Comparison of ENCODE assay signal across 17 mouse cellular contexts in genomic region chr13:93976897-93977530, GRCm38 (mm10).
DNase-seq lines count a peak whose midpoint lies in the region; ATAC-seq and TF ChIP-seq lines count a peak whose summit lies in the region.
"Had no signal": no experiment of that assay in that cellular context is flagged by ENCODE, and none has a peak within 500 bp of the region (broad histone marks: within the 10 kb centered on the region; RNA-seq: fewer than 3 reads in every experiment).

No protein-coding gene starts in this region.

- no peak for ATAC-seq in lung, postnatal 0 days
- ATAC-seq in hematopoietic stem cell, adult 5-6 weeks (replicated peaks in 1 of 2; ENCODE audit: insufficient read depth in 1 of 2, low FRiP score in 2 of 2, low TSS enrichment in 1 of 2, low read depth in 1 of 2, poor library complexity in 2 of 2, severe bottlenecking in 2 of 2): peak; percentile 46 to 62; a peak in 3 of 4 replicates
- ATAC-seq in erythroblast, adult 5-6 weeks (replicated peaks; ENCODE audit: low FRiP score, poor library complexity, severe bottlenecking): no peak
- no peak for ATAC-seq in CD4-positive, CD25-positive, alpha-beta regulatory T cell, adult 4 months
- ATAC-seq: forebrain, embryonic 13.5 days; midbrain, embryonic 16.5 days had no signal

- no peaks in the 10 kb centered on the region for H3K9me3 ChIP-seq in lung, postnatal 0 days (ENCODE audit: low read length)
- H3K9me3 ChIP-seq: forebrain, embryonic 13.5 days; hindbrain, embryonic 12.5 days; liver, embryonic 13.5 days had no signal

- 72% methylated on average over 9 of the region's 10 CpGs for WGBS in lung, postnatal 0 days
- 72% methylated on average over 10 of the region's 10 CpGs for WGBS in lung, adult 2 months

- no peak overlapping the region for H3K4me3 ChIP-seq in lung, postnatal 0 days (ENCODE audit: low read depth, low read length)
- no peak overlapping the region for H3K4me3 ChIP-seq in lung, adult 2 months (replicated peaks; ENCODE audit: extremely low read depth, low read depth, low read length)
- H3K4me3 ChIP-seq: forebrain, embryonic 13.5 days; hindbrain, embryonic 12.5 days; liver, embryonic 13.5 days had no signal

- no peaks in the 10 kb centered on the region for H3K36me3 ChIP-seq in lung, postnatal 0 days (ENCODE audit: insufficient read depth, low read length)
- H3K36me3 ChIP-seq: hindbrain, embryonic 12.5 days; liver, embryonic 13.5 days had no signal

- no peaks in the 10 kb centered on the region for H3K27me3 ChIP-seq in lung, postnatal 0 days (replicated peaks; ENCODE audit: insufficient read depth, low read length)
- H3K27me3 ChIP-seq: forebrain, embryonic 13.5 days; hindbrain, embryonic 12.5 days; liver, embryonic 13.5 days had no signal

- TF ChIP-seq CTCF in lung, postnatal 0 days (IDR thresholded peaks at IDR 0.05): no peak
- no peak for TF ChIP-seq CTCF in lung, adult 2 months (IDR thresholded peaks at IDR 0.05; ENCODE audit: insufficient read depth, low read length)

- no peak overlapping the region for H3K4me2 ChIP-seq in lung, postnatal 0 days (replicated peaks; ENCODE audit: low read depth, low read length)
- H3K4me2 ChIP-seq: forebrain, embryonic 13.5 days; hindbrain, embryonic 12.5 days; liver, embryonic 13.5 days had no signal

- no peak overlapping the region for H3K27ac ChIP-seq in lung, postnatal 0 days (ENCODE audit: low read length)
- H3K27ac ChIP-seq: forebrain, embryonic 13.5 days; hindbrain, embryonic 12.5 days; liver, embryonic 13.5 days had no signal

- DNase-seq in lung, postnatal 0 days (ENCODE audit: low spot score): peak; percentile 49
- no peak for DNase-seq in lung, adult 2 months
- peak; percentile 44 for DNase-seq in NIH3T3 (ENCODE audit: low read depth)
- DNase-seq in testis, postnatal 10 days (ENCODE audit: low spot score): no peak
- DNase-seq: adrenal gland, adult 8-10 months; cerebellum, adult 9-11 months; gastrocnemius, postnatal 36 days; kidney, adult 2 months; kidney, postnatal 10 days; liver, embryonic 13.5 days; thymus, postnatal 36 days had no signal

- no peak overlapping the region for H3K9ac ChIP-seq in lung, postnatal 0 days (replicated peaks; ENCODE audit: low read depth)
- H3K9ac ChIP-seq: forebrain, embryonic 13.5 days; hindbrain, embryonic 12.5 days; liver, embryonic 13.5 days had no signal

- 0 out of 2 replicates have a peak, but pooled peaks have one; percentile 21 for TF ChIP-seq EP300 in lung, postnatal 0 days (IDR thresholded peaks at IDR 0.05)

- no peak for TF ChIP-seq POLR2A in lung, adult 2 months (IDR thresholded peaks at IDR 0.05; ENCODE audit: borderline replicate concordance, extremely low read depth, low read depth, low read length)

- H3K4me1 ChIP-seq in lung, postnatal 0 days (ENCODE audit: insufficient read depth, low read depth, low read length): no peaks in the 10 kb centered on the region
- no peaks in the 10 kb centered on the region for H3K4me1 ChIP-seq in lung, adult 2 months (ENCODE audit: control insufficient read depth, insufficient read depth, low read length)
- H3K4me1 ChIP-seq: hindbrain, embryonic 12.5 days; liver, embryonic 13.5 days had no signal

Comparison
In these comparisons a context has a peak if more than half of its experiments do, and no peak if none do; other contexts are left out.
1. DNase-seq: peak in lung, postnatal 0 days (single experiment) and NIH3T3 (single experiment); none in lung, adult 2 months (single experiment) and testis, postnatal 10 days (single experiment).
2. ATAC-seq: peak in hematopoietic stem cell, adult 5-6 weeks (2 of 2); none in lung, postnatal 0 days (single experiment), erythroblast, adult 5-6 weeks (single experiment) and CD4-positive, CD25-positive, alpha-beta regulatory T cell, adult 4 months (single experiment).